Mouse (Mus musculus): ENCODE data around the gene Zfp810. TPM values are rescaled to one million over a fixed set of nuclear protein-coding genes. Genes with fewer than 3 reads are reported as not detected.

Zfp810 gene
- polyA plus RNA-seq, 1 experiment from 2014 or later = 19.4 TPM

GRCm38 (mm10) chr9:22260092-22260422 lies 47.4 kb downstream of the Zfp810 start:
- Histone ChIP-seq H3K27ac (replicated peaks) (no peak overlapping the region), H3K36me3 (peaks cover 13% of the 10 kb centered on the region), H3K4me1 (0 out of 2 replicates have a peak, but pooled peaks cover 5% of the 10 kb centered on the region), H3K4me3 (replicated peaks) (peak overlapping the region; percentile 61), H3K9me3 (replicated peaks) (peaks cover 6% of the 10 kb centered on the region; the same call in 1 of the 2 replicates), H3K9ac (no peak overlapping the region), H3K4me2 (replicated peaks) (peak overlapping the region; percentile 59), H3K27me3 (no peaks in the 10 kb centered on the region)
- 23% methylated on average over 3 of the region's 3 CpGs for WGBS
- no peak for ATAC-seq (ENCODE audit: insufficient number of reproducible peaks, low FRiP score, low TSS enrichment, low read depth)

GRCm38 (mm10) chr9:22259184-22260091 lies 48.0 kb downstream of the Zfp810 start, which contains the start of gene Zfp599:
Gene Zfp599 (minus strand): TSS chr9:22259895.
- H3K27ac ChIP-seq (replicated peaks) = no peak within 1 kb of the TSS
- H3K9me3 ChIP-seq (replicated peaks) = peaks cover 6% of the 10 kb centered on the region; the same call in 1 of the 2 replicates
- H3K4me3 ChIP-seq (replicated peaks) = peak within 1 kb of the TSS; percentile 61
- H3K36me3 ChIP-seq = peaks cover 15% of the 10 kb centered on the region
- peak within 1 kb of the TSS; percentile 59 for H3K4me2 ChIP-seq (replicated peaks)
- peak; percentile 89 for ATAC-seq (ENCODE audit: insufficient number of reproducible peaks, low FRiP score, low TSS enrichment, low read depth)
- H3K9ac ChIP-seq = peak within 1 kb of the TSS; percentile 37
- 0 out of 2 replicates have a peak, but pooled peaks cover 5% of the 10 kb centered on the region for H3K4me1 ChIP-seq
- 2% methylated on average over 35 of the region's 35 CpGs for WGBS
- H3K27me3 ChIP-seq = no peaks in the 10 kb centered on the region

- Histone ChIP-seq H3K36me3 (peaks cover 21% of the 10 kb centered on the region), H3K4me3 (replicated peaks) (peak overlapping the region; percentile 61), H3K27me3 (no peaks in the 10 kb centered on the region), H3K9me3 (replicated peaks) (peaks cover 6% of the 10 kb centered on the region; the same call in 1 of the 2 replicates), H3K9ac (no peak overlapping the region), H3K4me2 (replicated peaks) (peak overlapping the region; percentile 59), H3K27ac (replicated peaks) (no peak overlapping the region), H3K4me1 (0 out of 2 replicates have a peak, but pooled peaks cover 5% of the 10 kb centered on the region)
- ATAC-seq (ENCODE audit: insufficient number of reproducible peaks, low FRiP score, low TSS enrichment, low read depth) = no peak
- WGBS = 83% methylated on average over 8 of the region's 8 CpGs
These were observed 48.7 kb downstream of the Zfp810 start for GRCm38 (mm10) chr9:22258784-22259183.

DNA sequence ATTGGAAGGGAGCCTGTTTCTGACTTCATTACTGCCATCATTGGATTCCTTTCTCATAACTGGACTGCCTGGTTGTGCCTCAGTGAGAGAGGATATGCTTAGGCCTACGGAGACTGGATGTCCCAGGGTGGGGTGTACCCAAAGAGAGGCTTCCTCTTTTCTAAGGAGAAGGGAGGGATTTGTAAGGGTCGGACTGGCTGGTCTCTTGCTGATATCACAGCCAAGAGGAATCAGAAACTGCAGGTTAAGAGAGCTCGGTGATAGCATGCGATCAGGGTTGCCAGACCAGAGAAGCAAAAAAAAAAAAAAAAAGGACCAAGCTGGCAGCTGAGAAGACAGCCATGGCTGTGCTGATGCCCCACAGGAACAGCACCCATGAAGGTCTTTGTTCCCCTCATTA lies 50.9 kb downstream of the Zfp810 start:
- no peak for ATAC-seq (ENCODE audit: insufficient number of reproducible peaks, low FRiP score, low TSS enrichment, low read depth)
- Histone ChIP-seq H3K9ac (no peak overlapping the region), H3K4me3 (replicated peaks) (no peak overlapping the region), H3K4me1 (0 out of 2 replicates have a peak, but pooled peaks cover 5% of the 10 kb centered on the region), H3K4me2 (replicated peaks) (no peak overlapping the region), H3K27ac (replicated peaks) (no peak overlapping the region), H3K9me3 (replicated peaks) (peaks cover 6% of the 10 kb centered on the region; the same call in 1 of the 2 replicates), H3K27me3 (no peaks in the 10 kb centered on the region), H3K36me3 (peaks cover 39% of the 10 kb centered on the region)
- 92% methylated on average over 4 of the region's 4 CpGs for WGBS

DNA sequence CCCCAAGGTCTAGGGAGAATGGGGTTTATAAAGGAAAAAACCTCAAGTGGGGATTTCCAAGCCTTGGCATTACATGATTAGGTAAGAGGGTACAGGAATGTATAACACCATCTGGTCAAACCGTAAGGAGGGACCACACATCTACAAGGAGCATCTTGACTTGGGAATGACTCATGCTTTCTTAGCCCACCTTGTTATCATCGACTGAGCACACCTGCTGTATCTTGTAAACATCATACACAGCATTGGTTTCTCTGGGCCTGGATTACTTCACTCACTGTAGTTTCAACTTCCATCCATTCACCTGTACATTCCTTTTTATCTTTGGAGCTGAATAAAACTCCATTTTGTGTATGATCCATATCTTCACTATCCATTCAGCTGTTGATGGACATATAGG lies 63.2 kb downstream of the Zfp810 start:
- Histone ChIP-seq H3K27ac (replicated peaks) (no peak overlapping the region), H3K4me3 (replicated peaks) (no peak overlapping the region), H3K9ac (no peak overlapping the region), H3K9me3 (replicated peaks) (peaks cover 27% of the 10 kb centered on the region), H3K4me2 (replicated peaks) (no peak overlapping the region), H3K4me1 (no peaks in the 10 kb centered on the region), H3K36me3 (peaks cover 89% of the 10 kb centered on the region), H3K27me3 (no peaks in the 10 kb centered on the region)
- WGBS = 86% methylated on average over 2 of the region's 2 CpGs
- ATAC-seq (ENCODE audit: insufficient number of reproducible peaks, low FRiP score, low TSS enrichment, low read depth) = no peak

- H3K4me2 ChIP-seq (replicated peaks) = no peak overlapping the region
- H3K27me3 ChIP-seq = no peaks in the 10 kb centered on the region
- H3K9me3 ChIP-seq (replicated peaks) = peaks cover 8% of the 10 kb centered on the region; the same call in 1 of the 2 replicates
- no peak overlapping the region for H3K4me3 ChIP-seq (replicated peaks)
- H3K4me1 ChIP-seq = no peaks in the 10 kb centered on the region
- H3K36me3 ChIP-seq = peaks cover 88% of the 10 kb centered on the region
- H3K9ac ChIP-seq = no peak overlapping the region
- H3K27ac ChIP-seq (replicated peaks) = no peak overlapping the region
- 94% methylated on average over 4 of the region's 4 CpGs for WGBS
- no peak for ATAC-seq (ENCODE audit: insufficient number of reproducible peaks, low FRiP score, low TSS enrichment, low read depth)
These were observed 67.4 kb downstream of the Zfp810 start for GRCm38 (mm10) chr9:22240001-22240400.

DNA sequence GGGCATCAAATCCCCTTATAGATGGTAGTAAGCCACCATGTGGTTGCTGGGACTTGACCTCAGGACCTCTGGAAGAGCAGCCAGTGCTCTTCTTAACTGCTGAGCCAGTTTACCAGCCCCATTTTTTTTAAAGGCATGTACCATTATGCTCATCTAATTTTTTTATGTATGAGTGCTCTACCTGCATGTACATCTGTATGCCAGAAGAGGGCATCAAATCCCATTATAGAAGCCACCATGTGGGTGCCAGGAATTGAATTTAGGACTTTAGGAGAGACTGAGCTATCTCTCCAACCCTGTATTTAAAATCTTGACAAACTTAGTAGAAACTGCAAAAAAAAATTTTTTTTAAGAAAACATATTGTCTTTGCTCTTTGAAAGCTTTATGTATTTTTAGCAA lies 76.9 kb downstream of the Zfp810 start:
- H3K9ac ChIP-seq = no peak overlapping the region

DNA sequence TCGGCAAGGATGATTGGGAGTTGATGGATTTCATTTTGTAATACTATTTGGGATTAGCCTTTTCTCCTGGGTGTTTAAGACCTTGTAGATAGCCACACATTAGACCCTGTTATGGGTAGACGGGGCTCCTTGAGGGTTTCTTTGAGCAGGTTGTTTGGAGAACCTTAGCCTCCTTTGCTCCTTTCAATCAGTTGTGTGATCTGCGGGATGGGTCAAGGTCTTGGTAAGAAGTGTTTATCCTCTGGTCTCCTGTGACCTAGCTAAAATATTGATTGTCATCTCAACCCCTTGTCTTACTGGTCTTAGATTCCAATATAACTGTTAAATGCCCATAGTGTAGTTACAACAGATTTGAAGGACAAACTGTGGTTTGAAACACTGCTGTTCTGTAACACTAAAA lies 77.4 kb downstream of the Zfp810 start:
- Histone ChIP-seq H3K9me3 (replicated peaks) (no peaks in the 10 kb centered on the region), H3K27me3 (no peaks in the 10 kb centered on the region), H3K36me3 (peaks cover 3% of the 10 kb centered on the region; the same call in 1 of the 2 replicates), H3K9ac (no peak overlapping the region), H3K4me3 (replicated peaks) (no peak overlapping the region), H3K4me1 (0 out of 2 replicates have a peak, but pooled peaks cover 4% of the 10 kb centered on the region), H3K4me2 (replicated peaks) (no peak overlapping the region), H3K27ac (replicated peaks) (no peak overlapping the region)
- ATAC-seq (ENCODE audit: insufficient number of reproducible peaks, low FRiP score, low TSS enrichment, low read depth) = no peak
- 94% methylated on average over 3 of the region's 3 CpGs for WGBS

More for the DNA sequence above, 76.9 kb downstream of the Zfp810 start:
- Histone ChIP-seq H3K9me3 (replicated peaks) (no peaks in the 10 kb centered on the region), H3K4me1 (0 out of 2 replicates have a peak, but pooled peaks cover 4% of the 10 kb centered on the region), H3K27me3 (no peaks in the 10 kb centered on the region), H3K27ac (replicated peaks) (no peak overlapping the region), H3K4me2 (replicated peaks) (no peak overlapping the region), H3K36me3 (peaks cover 8% of the 10 kb centered on the region; the same call in 1 of the 2 replicates), H3K4me3 (replicated peaks) (no peak overlapping the region)
- ATAC-seq (ENCODE audit: insufficient number of reproducible peaks, low FRiP score, low TSS enrichment, low read depth) = no peak

DNA sequence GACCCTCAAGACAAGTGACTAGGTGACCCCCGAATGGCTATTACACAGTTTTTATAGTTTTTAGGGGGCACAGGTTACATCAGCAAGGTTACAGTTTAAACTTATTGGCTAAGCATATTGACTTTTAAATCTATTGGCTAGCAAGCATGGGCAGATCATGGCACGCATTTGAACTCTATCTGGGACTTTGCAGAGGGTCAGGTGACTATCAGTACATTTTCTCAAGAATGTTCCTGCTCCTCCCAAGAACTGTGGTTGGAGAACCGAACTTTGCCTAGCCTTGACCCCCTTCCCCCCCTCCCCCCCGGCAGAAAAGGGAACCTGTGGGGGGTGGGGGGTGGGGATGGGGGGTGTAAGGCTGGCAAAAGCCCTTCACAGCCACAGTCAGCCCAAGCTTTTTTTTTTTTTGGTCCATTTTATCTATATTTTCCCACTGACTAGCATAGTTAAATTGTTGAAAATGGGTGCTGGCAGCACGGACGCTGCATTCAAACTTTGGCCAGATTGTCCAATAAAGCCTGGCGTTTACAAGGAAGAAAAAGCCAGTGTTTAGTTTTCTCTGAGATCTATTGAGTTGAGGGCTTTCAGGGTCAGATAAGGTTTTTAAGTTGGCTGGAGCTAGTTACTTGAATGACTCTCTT lies 77.9 kb downstream of the Zfp810 start:
- 96% methylated on average over 7 of the region's 7 CpGs for WGBS
- H3K9ac ChIP-seq = no peak overlapping the region
- H3K9me3 ChIP-seq (replicated peaks) = no peaks in the 10 kb centered on the region
- H3K36me3 ChIP-seq = no peaks in the 10 kb centered on the region
- no peaks in the 10 kb centered on the region for H3K27me3 ChIP-seq
- 0 out of 2 replicates have a peak, but pooled peaks cover 4% of the 10 kb centered on the region for H3K4me1 ChIP-seq
- ATAC-seq (ENCODE audit: insufficient number of reproducible peaks, low FRiP score, low TSS enrichment, low read depth) = no peak
- no peak overlapping the region for H3K4me2 ChIP-seq (replicated peaks)
- H3K4me3 ChIP-seq (replicated peaks) = no peak overlapping the region
- H3K27ac ChIP-seq (replicated peaks) = no peak overlapping the region

GRCm38 (mm10) chr9:22226846-22227245 lies 80.6 kb downstream of the Zfp810 start:
- no peak overlapping the region for H3K4me2 ChIP-seq (replicated peaks)
- no peaks in the 10 kb centered on the region for H3K9me3 ChIP-seq (replicated peaks)
- H3K4me3 ChIP-seq (replicated peaks) = no peak overlapping the region
- no peak for ATAC-seq (ENCODE audit: insufficient number of reproducible peaks, low FRiP score, low TSS enrichment, low read depth)
- 0 out of 2 replicates have a peak, but pooled peaks cover 4% of the 10 kb centered on the region for H3K4me1 ChIP-seq
- no peaks in the 10 kb centered on the region for H3K36me3 ChIP-seq
- H3K27me3 ChIP-seq = no peaks in the 10 kb centered on the region
- no peak overlapping the region for H3K27ac ChIP-seq (replicated peaks)
- 90% methylated on average over 15 of the region's 15 CpGs for WGBS
- no peak overlapping the region for H3K9ac ChIP-seq

Data from embryonic facial prominence, embryonic 15.5 days (tissue).